ENCODE assay signal across 9 mouse cellular contexts in the genomic region with DNA sequence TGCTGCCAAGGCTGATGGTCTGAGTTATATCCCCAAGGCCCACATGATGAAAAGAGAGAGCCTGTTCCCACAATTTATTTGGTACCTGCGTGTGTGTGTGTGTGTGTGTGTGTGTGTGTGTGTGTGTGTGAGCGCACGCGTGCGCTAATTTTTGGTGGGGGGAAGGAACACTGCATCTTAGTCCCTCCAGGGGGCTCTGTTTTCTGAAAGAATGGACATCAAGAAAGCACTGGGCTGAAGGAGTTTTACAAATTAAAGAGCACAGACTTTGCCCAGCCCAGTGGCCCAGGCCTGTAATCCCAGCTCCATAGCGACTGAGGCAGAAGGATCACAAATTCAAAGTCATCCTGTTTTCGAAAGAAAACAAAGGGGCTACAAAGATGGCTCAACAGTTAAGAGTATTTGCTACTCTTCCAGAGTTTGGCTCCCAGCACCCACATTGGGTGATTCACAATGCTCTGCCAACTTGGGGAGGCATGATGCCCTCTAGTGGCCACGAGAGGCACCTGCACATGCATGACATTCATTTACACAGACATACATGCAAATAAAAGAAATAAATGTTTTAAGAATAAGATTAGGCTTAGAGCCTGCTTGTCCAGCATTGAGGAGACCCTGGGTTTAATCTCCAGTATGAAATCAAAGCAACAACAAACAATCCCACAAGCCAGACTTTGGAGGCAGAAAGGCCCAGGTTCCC. TPM values are rescaled to one million over a fixed set of nuclear protein-coding genes. Genes with fewer than 3 reads are reported as not detected.
DNase-seq lines count a peak whose midpoint lies in the region; ATAC-seq lines count a peak whose summit lies in the region.
"Had no signal": no experiment of that assay in that cellular context is flagged by ENCODE, and none has a peak within 500 bp of the region (broad histone marks: within the 10 kb centered on the region; RNA-seq: fewer than 3 reads in every experiment).

No protein-coding gene starts in this region.

- WGBS in hindbrain, embryonic 11.5 days: 77% methylated on average over 8 of the region's 8 CpGs
- 72% methylated on average over 8 of the region's 8 CpGs for WGBS in hindbrain, embryonic 10.5 days

- H3K9me3 ChIP-seq in hindbrain, embryonic 11.5 days (ENCODE audit: control insufficient read depth, low read length): no peaks in the 10 kb centered on the region
- H3K9me3 ChIP-seq in hindbrain, embryonic 10.5 days: no peaks in the 10 kb centered on the region
- H3K9me3 ChIP-seq: heart, embryonic 15.5 days had no signal

- H3K36me3 ChIP-seq in hindbrain, embryonic 11.5 days (ENCODE audit: control insufficient read depth, insufficient read depth, low read length): no peaks in the 10 kb centered on the region
- H3K36me3 ChIP-seq in hindbrain, embryonic 10.5 days: no peaks in the 10 kb centered on the region
- H3K36me3 ChIP-seq: heart, embryonic 15.5 days had no signal

- DNase-seq in hindbrain, embryonic 11.5 days (ENCODE audit: low spot score): peak; percentile 11
- no peak for DNase-seq in hindbrain, embryonic 10.5 days (ENCODE audit: low spot score)
- DNase-seq in CD4-positive helper T cell, adult 2 months (ENCODE audit: low read depth, low spot score): peak; percentile 37
- DNase-seq in T-cell, adult 2 months (ENCODE audit: low spot score): peak; percentile 24
- peak; percentile 14 for DNase-seq in lung, postnatal 14 days
- no peak for DNase-seq in gastrocnemius, postnatal 25 days
- no peak for DNase-seq in heart, postnatal 25 days (ENCODE audit: low spot score)
- DNase-seq in layer of hippocampus, adult 9-11 months: no peak

- no peak for ATAC-seq in hindbrain, embryonic 11.5 days (ENCODE audit: low FRiP score)

- no peak overlapping the region for H3K4me3 ChIP-seq in hindbrain, embryonic 11.5 days (ENCODE audit: low read depth, low read length)
- no peak overlapping the region for H3K4me3 ChIP-seq in hindbrain, embryonic 10.5 days
- H3K4me3 ChIP-seq: heart, embryonic 15.5 days had no signal

- no peaks in the 10 kb centered on the region for H3K27me3 ChIP-seq in hindbrain, embryonic 11.5 days (ENCODE audit: control insufficient read depth, insufficient read depth, low read length)
- peaks cover 3% of the 10 kb centered on the region; the same call in 1 of the 2 replicates for H3K27me3 ChIP-seq in hindbrain, embryonic 10.5 days (ENCODE audit: insufficient read depth, poor library complexity, severe bottlenecking)

- H3K9ac ChIP-seq in hindbrain, embryonic 11.5 days (ENCODE audit: low read depth, low read length): no peak overlapping the region
- H3K9ac ChIP-seq: heart, embryonic 15.5 days had no signal

- no peaks in the 10 kb centered on the region for H3K4me1 ChIP-seq in hindbrain, embryonic 11.5 days (replicated peaks; ENCODE audit: control insufficient read depth, insufficient read depth, low read length)
- no peaks in the 10 kb centered on the region for H3K4me1 ChIP-seq in hindbrain, embryonic 10.5 days (replicated peaks)
- H3K4me1 ChIP-seq: heart, embryonic 15.5 days had no signal

- no peak overlapping the region for H3K27ac ChIP-seq in hindbrain, embryonic 11.5 days (ENCODE audit: low read depth, low read length)
- no peak overlapping the region for H3K27ac ChIP-seq in hindbrain, embryonic 10.5 days
- H3K27ac ChIP-seq: heart, embryonic 15.5 days had no signal

- intact Hi-C loops in heart, postnatal 25 days (cut with DNase I): no loop called here

- H3K4me2 ChIP-seq in hindbrain, embryonic 11.5 days (replicated peaks; ENCODE audit: low read depth, low read length): no peak overlapping the region
- H3K4me2 ChIP-seq: heart, embryonic 15.5 days had no signal

RNA-seq across cellular contexts. Expression of a gene that starts 45.3 kb away (rescaled TPM):
- 41.8 and 46.9 TPM in 2 replicates for polyA plus RNA-seq in hindbrain, embryonic 11.5 days (2014; fragmentation: Nextera tagmentation; extraction: Ambion mirVana)
- 43.6 and 61.8 TPM in 2 replicates for polyA plus RNA-seq in hindbrain, embryonic 10.5 days (2016; fragmentation: Nextera tagmentation; extraction: Ambion mirVana)
- 1 to 10 TPM; 4.4 to 4.8 TPM for total RNA-seq in gastrocnemius, postnatal 25 days (2021)
- 1 to 10 TPM; 2.4 to 2.6 TPM for total RNA-seq in heart, postnatal 25 days (2021)

RNA-seq across cellular contexts. Expression of a gene that starts 45.4 kb away (rescaled TPM):
- polyA plus RNA-seq in hindbrain, embryonic 11.5 days (2014; fragmentation: Nextera tagmentation; extraction: Ambion mirVana): 60.9 and 65.6 TPM in 2 replicates
- polyA plus RNA-seq in hindbrain, embryonic 10.5 days (2016; fragmentation: Nextera tagmentation; extraction: Ambion mirVana): 50.1 and 58.6 TPM in 2 replicates
- 10 to 100 TPM; 11.3 to 11.5 TPM for total RNA-seq in gastrocnemius, postnatal 25 days (2021)
- total RNA-seq in heart, postnatal 25 days (2021): 10 to 100 TPM; 24.9 to 25.0 TPM

Comparison
In these comparisons a context has a peak if more than half of its experiments do, and no peak if none do; other contexts are left out.
1. DNase-seq: peak in hindbrain, embryonic 11.5 days (single experiment), CD4-positive helper T cell, adult 2 months (single experiment), T-cell, adult 2 months (single experiment) and lung, postnatal 14 days (single experiment); none in hindbrain, embryonic 10.5 days (single experiment), gastrocnemius, postnatal 25 days (single experiment), heart, postnatal 25 days (single experiment) and layer of hippocampus, adult 9-11 months (single experiment).